1 mouse cellular context compared by ENCODE assay signal in genomic region chr7:142255517-142255916, GRCm38 (mm10).
TF ChIP-seq lines count a peak whose summit lies in the region.

No protein-coding gene starts in this region.

TF ChIP-seq in CH12.LX, 34 proteins besides CTCF, POLR2A, EP300 and RAD21:
- TF ChIP-seq MEF2A (IDR thresholded peaks at IDR 0.05; ENCODE audit: borderline replicate concordance, low read depth, low read length): no peak
- no peak for TF ChIP-seq UBTF (IDR thresholded peaks at IDR 0.05; ENCODE audit: low read depth, low read length)
- no peak for TF ChIP-seq USF2 (conservative IDR thresholded peaks at IDR 0.05; ENCODE audit: low read depth, low read length)
- TF ChIP-seq HCFC1 (IDR thresholded peaks at IDR 0.05; ENCODE audit: low read depth, low read length): no peak
- no peak for TF ChIP-seq MAFK (IDR thresholded peaks at IDR 0.05; ENCODE audit: insufficient replicate concordance, low read length)
- no peak for TF ChIP-seq NRF1 (IDR thresholded peaks at IDR 0.05; ENCODE audit: low read depth, low read length)
- TF ChIP-seq MAZ (IDR thresholded peaks at IDR 0.05; ENCODE audit: low read depth, low read length): no peak
- no peak for TF ChIP-seq JUN (IDR thresholded peaks at IDR 0.05; ENCODE audit: insufficient read depth, low read depth, low read length)
- TF ChIP-seq IRF4 (IDR thresholded peaks at IDR 0.05; ENCODE audit: low read depth, low read length): 0 out of 2 replicates have a peak, but pooled peaks have one; percentile 64
- peak; percentile 53 for TF ChIP-seq SMC3 (IDR thresholded peaks at IDR 0.05; ENCODE audit: low read depth, low read length)
- no peak for TF ChIP-seq MYC (IDR thresholded peaks at IDR 0.05; ENCODE audit: low read depth, low read length)
- no peak for TF ChIP-seq JUND (conservative IDR thresholded peaks at IDR 0.05; ENCODE audit: low read depth, low read length)
- TF ChIP-seq NELFE (IDR thresholded peaks at IDR 0.05; ENCODE audit: low read depth, low read length): 0 out of 2 replicates have a peak, but pooled peaks have one; percentile 23
- no peak for TF ChIP-seq CHD1 (IDR thresholded peaks at IDR 0.05; ENCODE audit: low read depth, low read length)
- TF ChIP-seq ZMIZ1 (IDR thresholded peaks at IDR 0.05; ENCODE audit: low read depth, low read length): no peak
